Mouse (Mus musculus) spleen, postnatal 36 days (tissue): ENCODE data around the gene Ripply1.
"Not testable (repeated sequence)": the region's sequence is repeated elsewhere in the genome, so short reads cannot be mapped to it uniquely, and the experiment has no call there.

Experiments used
- DNase-seq, 2 experiments: peaks; one replicate each; pipeline ENCODE4 v3.0.0; 2022; ENCODE audit warnings: low spot score in 2 of 2, mixed read lengths in 1 of 2

Gene Ripply1

GRCm38 (mm10) chrX:139780988-139781387 lies 1.2 kb downstream of the Ripply1 start:
- no peak for DNase-seq

- DNase-seq: no peak
Observed at GRCm38 (mm10) chrX:139779401-139779800, 2.8 kb downstream of the Ripply1 start.

- no peak for DNase-seq
Observed at GRCm38 (mm10) chrX:139778886-139779285, 3.3 kb downstream of the Ripply1 start.

- DNase-seq: no peak
Observed at GRCm38 (mm10) chrX:139777357-139777756, 4.8 kb downstream of the Ripply1 start.

GRCm38 (mm10) chrX:139775084-139775612 lies 7.0 kb downstream of the Ripply1 start:
- no peak for DNase-seq

GRCm38 (mm10) chrX:139774309-139775083 lies 7.7 kb downstream of the Ripply1 start:
- peak in 1 of 2 experiments; percentile 14 for DNase-seq

GRCm38 (mm10) chrX:139769975-139770637 lies 12.0 kb downstream of the Ripply1 start:
- no peak for DNase-seq

GRCm38 (mm10) chrX:139762546-139762945 lies 19.6 kb downstream of the Ripply1 start:
- DNase-seq: no peak

- not testable (repeated sequence) for DNase-seq
Observed at GRCm38 (mm10) chrX:139758634-139759033, 23.5 kb downstream of the Ripply1 start.

- DNase-seq: peak; percentile 3 to 14
Observed at GRCm38 (mm10) chrX:139751855-139752254, 30.3 kb downstream of the Ripply1 start.

GRCm38 (mm10) chrX:139737066-139737465 lies 45.1 kb downstream of the Ripply1 start:
- no peak for DNase-seq

- no peak for DNase-seq
Observed at GRCm38 (mm10) chrX:139730541-139730940, 51.6 kb downstream of the Ripply1 start.
